Mouse (Mus musculus) neural tube, embryonic 14.5 days (tissue): ENCODE results near the gene Foxi2. TPM values are rescaled to one million over a fixed set of nuclear protein-coding genes. Genes with fewer than 3 reads are reported as not detected.

Source experiments
- ATAC-seq: fragments of 200-750 bp; cut with Nextera tagmentation; 2 replicates; pipeline ENCODE4 v1.8.0; 2017; ENCODE audit warnings: low read depth, mild to moderate bottlenecking, moderate TSS enrichment, moderate library complexity
- H3K27ac ChIP-seq: fragments of 300-500 bp; sonication (generic); 2 replicates; pipeline ENCODE4 v1.5.1; 2014; ENCODE audit warnings: low read depth, mild to moderate bottlenecking, control low read depth, low read length, moderate library complexity, mixed read lengths
- H3K27me3 ChIP-seq: fragments of 300-500 bp; sonication (generic); 2 replicates; pipeline ENCODE4 v1.6.1; 2014; ENCODE audit warnings: low read length; ENCODE audit not compliant: control insufficient read depth, insufficient read depth
- H3K36me3 ChIP-seq: fragments of 300-500 bp; sonication (generic); 2 replicates; pipeline ENCODE4 v1.6.1; 2014; ENCODE audit warnings: low read length, mixed read lengths; ENCODE audit not compliant: control insufficient read depth, insufficient read depth
- H3K4me1 ChIP-seq: fragments of 300-500 bp; sonication (generic); 2 replicates; pipeline ENCODE4 v1.6.1; 2014; ENCODE audit warnings: low read length; ENCODE audit not compliant: control insufficient read depth, insufficient read depth
- H3K4me2 ChIP-seq: fragments of 300-500 bp; sonication (generic); 2 replicates; pipeline ENCODE4 v1.6.1; 2014; ENCODE audit warnings: mild to moderate bottlenecking, low read depth, low read length, control low read depth
- H3K4me3 ChIP-seq: fragments of 300-500 bp; sonication (generic); 2 replicates; pipeline ENCODE4 v1.5.1; 2014; ENCODE audit warnings: low read depth, low read length, control low read depth, mixed read lengths
- H3K9ac ChIP-seq: fragments of 300-500 bp; sonication (generic); replicated peaks from 2 replicates; pipeline ENCODE4 v1.6.1; 2014; ENCODE audit warnings: low read depth, mild to moderate bottlenecking, control low read depth, low read length, mixed read lengths
- H3K9me3 ChIP-seq: fragments of 300-500 bp; sonication (generic); 2 replicates; pipeline ENCODE4 v1.6.1; 2016; ENCODE audit warnings: low read length; ENCODE audit not compliant: control insufficient read depth
- WGBS: fragments of 180-500 bp; shearing (Covaris S2); extraction: QIAGEN DNeasy Blood & Tissue Kit; methylation state at CpG from one replicate; pipeline ENCODE4 v1.1.7; 2014; 5-methylcytosine and 5-hydroxymethylcytosine counted together
- polyA plus RNA-seq: library from polyadenylated mRNA; unstranded; fragments of >200 nt; fragmentation: Nextera tagmentation; extraction: Ambion mirVana; gene quantifications from 2 replicates; pipeline ENCODE4 v1.2.1, GENCODE M21; 2014

Gene Foxi2
- polyA plus RNA-seq: not detected in 2 replicates

- H3K9ac ChIP-seq: no peak within 1 kb of the TSS
- H3K4me3 ChIP-seq: peak within 1 kb of the TSS; percentile 20
- 0 out of 2 replicates have a peak, but pooled peaks cover 4% of the 10 kb centered on the region for H3K4me1 ChIP-seq
- peaks cover 21% of the 10 kb centered on the region for H3K27me3 ChIP-seq
- no peak within 1 kb of the TSS for H3K27ac ChIP-seq
- WGBS: 3% methylated on average over 51 of the region's 51 CpGs
- no peak for ATAC-seq
- H3K4me2 ChIP-seq: peak within 1 kb of the TSS; percentile 48
- no peaks in the 10 kb centered on the region for H3K36me3 ChIP-seq
- H3K9me3 ChIP-seq: no peaks in the 10 kb centered on the region
Measured at GRCm38 (mm10) chr7:135410237-135410965, at the start of gene Foxi2. Gene Foxi2 (plus strand): TSS chr7:135410308.

GRCm38 (mm10) chr7:135364606-135365005 lies 45.5 kb upstream of the Foxi2 start:
- ATAC-seq: no peak
- 97% methylated on average over 5 of the region's 5 CpGs for WGBS
- Histone ChIP-seq H3K27me3 (no peaks in the 10 kb centered on the region), H3K36me3 (no peaks in the 10 kb centered on the region), H3K4me1 (no peaks in the 10 kb centered on the region), H3K4me3 (no peak overlapping the region), H3K4me2 (no peak overlapping the region), H3K9me3 (no peaks in the 10 kb centered on the region), H3K9ac (no peak overlapping the region), H3K27ac (no peak overlapping the region)

- H3K4me3 ChIP-seq: no peak overlapping the region
- no peaks in the 10 kb centered on the region for H3K9me3 ChIP-seq
- H3K27ac ChIP-seq: 0 out of 2 replicates have a peak overlapping the region, but pooled peaks have one; percentile 16
- no peaks in the 10 kb centered on the region for H3K4me1 ChIP-seq
- no peaks in the 10 kb centered on the region for H3K36me3 ChIP-seq
- no peaks in the 10 kb centered on the region for H3K27me3 ChIP-seq
- ATAC-seq: peak; percentile 70; the same call in 1 of the 2 replicates
- 58% methylated on average over 13 of the region's 13 CpGs for WGBS
- no peak overlapping the region for H3K9ac ChIP-seq
- H3K4me2 ChIP-seq: peak overlapping the region; percentile 6; the same call in 1 of the 2 replicates
Measured at GRCm38 (mm10) chr7:135376048-135376447, 34.1 kb upstream of the Foxi2 start.

GRCm38 (mm10) chr7:135376932-135377331 lies 33.2 kb upstream of the Foxi2 start:
- H3K4me1 ChIP-seq: no peaks in the 10 kb centered on the region
- no peaks in the 10 kb centered on the region for H3K9me3 ChIP-seq
- WGBS: 65% methylated on average over 5 of the region's 5 CpGs
- no peak for ATAC-seq
- no peaks in the 10 kb centered on the region for H3K36me3 ChIP-seq
- no peak overlapping the region for H3K9ac ChIP-seq
- H3K4me3 ChIP-seq: no peak overlapping the region
- no peak overlapping the region for H3K4me2 ChIP-seq
- H3K27ac ChIP-seq: no peak overlapping the region
- no peaks in the 10 kb centered on the region for H3K27me3 ChIP-seq

GRCm38 (mm10) chr7:135378331-135378730 lies 31.8 kb upstream of the Foxi2 start:
- Histone ChIP-seq H3K4me1 (no peaks in the 10 kb centered on the region), H3K9me3 (no peaks in the 10 kb centered on the region), H3K27me3 (no peaks in the 10 kb centered on the region), H3K4me3 (no peak overlapping the region), H3K27ac (no peak overlapping the region), H3K9ac (no peak overlapping the region), H3K36me3 (no peaks in the 10 kb centered on the region), H3K4me2 (no peak overlapping the region)
- no peak for ATAC-seq
- 94% methylated on average over 5 of the region's 5 CpGs for WGBS

- no peak for ATAC-seq
- Histone ChIP-seq H3K4me1 (no peaks in the 10 kb centered on the region), H3K9ac (no peak overlapping the region), H3K4me2 (no peak overlapping the region), H3K4me3 (no peak overlapping the region), H3K27me3 (no peaks in the 10 kb centered on the region), H3K36me3 (no peaks in the 10 kb centered on the region), H3K27ac (no peak overlapping the region), H3K9me3 (no peaks in the 10 kb centered on the region)
- 60% methylated on average over 3 of the region's 3 CpGs for WGBS
Measured at GRCm38 (mm10) chr7:135389039-135389438, 21.1 kb upstream of the Foxi2 start.

- Histone ChIP-seq H3K9ac (no peak overlapping the region), H3K36me3 (no peaks in the 10 kb centered on the region), H3K4me2 (no peak overlapping the region), H3K4me3 (no peak overlapping the region), H3K27me3 (no peaks in the 10 kb centered on the region), H3K27ac (no peak overlapping the region), H3K9me3 (no peaks in the 10 kb centered on the region), H3K4me1 (no peaks in the 10 kb centered on the region)
- no peak for ATAC-seq
- WGBS: 6% methylated on average over 5 of the region's 5 CpGs
Measured at GRCm38 (mm10) chr7:135392949-135393542, 17.1 kb upstream of the Foxi2 start.

GRCm38 (mm10) chr7:135394436-135394835 lies 15.7 kb upstream of the Foxi2 start:
- Histone ChIP-seq H3K27me3 (no peaks in the 10 kb centered on the region), H3K9ac (no peak overlapping the region), H3K4me3 (no peak overlapping the region), H3K36me3 (no peaks in the 10 kb centered on the region), H3K27ac (no peak overlapping the region), H3K9me3 (no peaks in the 10 kb centered on the region), H3K4me1 (no peaks in the 10 kb centered on the region), H3K4me2 (no peak overlapping the region)
- ATAC-seq: no peak
- 90% methylated on average over 3 of the region's 3 CpGs for WGBS

GRCm38 (mm10) chr7:135395242-135395641 lies 14.9 kb upstream of the Foxi2 start:
- H3K4me3 ChIP-seq: no peak overlapping the region
- no peaks in the 10 kb centered on the region for H3K27me3 ChIP-seq
- no peak overlapping the region for H3K4me2 ChIP-seq
- no peak overlapping the region for H3K27ac ChIP-seq
- H3K9ac ChIP-seq: no peak overlapping the region
- H3K36me3 ChIP-seq: no peaks in the 10 kb centered on the region
- no peaks in the 10 kb centered on the region for H3K9me3 ChIP-seq
- ATAC-seq: no peak
- no peaks in the 10 kb centered on the region for H3K4me1 ChIP-seq
